Mouse (Mus musculus) bone marrow, adult 2 months (tissue): Measurements from ENCODE around the gene Gnb1. TPM values are rescaled to one million over a fixed set of nuclear protein-coding genes. Genes with fewer than 3 reads are reported as not detected.
A peak's percentile ranks its signal among the peaks of the same experiment; 100 is the strongest.

Experiments used
- H3K27ac ChIP-seq: fragments of 200-500 bp; 2 replicates; pipeline ENCODE4 v1.5.1; 2012; ENCODE audit warnings: low read depth, mild to moderate bottlenecking, control low read depth, inconsistent platforms, low read length; ENCODE audit not compliant: control insufficient read depth, poor library complexity, insufficient read depth
- H3K4me1 ChIP-seq: fragments of 200-500 bp; 2 replicates; pipeline ENCODE4 v1.6.1; 2011; ENCODE audit warnings: low read length; ENCODE audit not compliant: control insufficient read depth, insufficient read depth
- H3K4me3 ChIP-seq: fragments of 200-500 bp; replicated peaks from 2 replicates; pipeline ENCODE3; 2011; ENCODE audit warnings: mild to moderate bottlenecking, low read depth, low read length, control low read depth; ENCODE audit not compliant: control insufficient read depth
- CTCF ChIP-seq: fragments of 200-500 bp; IDR thresholded peaks from 2 replicates; pipeline ENCODE4 v1.5.1; 2011; ENCODE audit warnings: low read length, control low read depth; ENCODE audit not compliant: control insufficient read depth, insufficient read depth
- POLR2A ChIP-seq: fragments of 200-500 bp; IDR thresholded peaks from 2 replicates; pipeline ENCODE4 v1.6.1; 2011; ENCODE audit warnings: low read depth, mild to moderate bottlenecking, control low read depth, low read length, borderline replicate concordance; ENCODE audit not compliant: control insufficient read depth
- WGBS: fragments of 180-500 bp; shearing (Covaris S2); methylation state at CpG from one replicate; pipeline ENCODE4 v1.1.7; 2018; 5-methylcytosine and 5-hydroxymethylcytosine counted together
- polyA plus RNA-seq: library from polyadenylated mRNA; stranded (reverse); fragments of >200 nt; gene quantifications from 2 replicates; pipeline ENCODE4 v1.2.4, GENCODE M21; 2011; ENCODE audit warnings: low replicate concordance; ENCODE audit not compliant: missing spikeins, insufficient read depth, insufficient read length

The Gnb1 gene
- polyA plus RNA-seq, 1 experiment: 115 TPM

GRCm38 (mm10) chr4:155508614-155509013 lies 17.5 kb downstream of the Gnb1 start:
- no peak overlapping the region for H3K4me3 ChIP-seq
- 77% methylated on average over 4 of the region's 4 CpGs for WGBS
- no peak for TF ChIP-seq POLR2A
- no peak for TF ChIP-seq CTCF
- no peak overlapping the region for H3K27ac ChIP-seq
- peaks cover 3% of the 10 kb centered on the region for H3K4me1 ChIP-seq

GRCm38 (mm10) chr4:155510981-155511380 lies 19.8 kb downstream of the Gnb1 start:
- 78% methylated on average over 1 of the region's 1 CpGs for WGBS
- Histone ChIP-seq H3K4me3 (no peak overlapping the region), H3K27ac (no peak overlapping the region), H3K4me1 (no peaks in the 10 kb centered on the region; the same call in 1 of the 2 replicates)
- no peak for TF ChIP-seq CTCF
- no peak for TF ChIP-seq POLR2A

- H3K4me1 ChIP-seq: no peaks in the 10 kb centered on the region
These were observed 23.6 kb downstream of the Gnb1 start for GRCm38 (mm10) chr4:155514810-155515209.

GRCm38 (mm10) chr4:155517948-155518517 lies 26.9 kb downstream of the Gnb1 start:
- Histone ChIP-seq H3K4me3 (no peak overlapping the region), H3K4me1 (no peaks in the 10 kb centered on the region), H3K27ac (no peak overlapping the region)
- 83% methylated on average over 7 of the region's 7 CpGs for WGBS
- TF ChIP-seq POLR2A: no peak
- TF ChIP-seq CTCF: no peak

More at GRCm38 (mm10) chr4:155514810-155515209, 23.6 kb downstream of the Gnb1 start:
- 92% methylated on average over 2 of the region's 2 CpGs for WGBS
- H3K27ac ChIP-seq: no peak overlapping the region
- TF ChIP-seq POLR2A: no peak
- TF ChIP-seq CTCF: no peak
- no peak overlapping the region for H3K4me3 ChIP-seq

- Histone ChIP-seq H3K4me3 (no peak overlapping the region), H3K4me1 (no peaks in the 10 kb centered on the region), H3K27ac (no peak overlapping the region)
- TF ChIP-seq POLR2A (no peak), CTCF (no peak)
- 86% methylated on average over 7 of the region's 7 CpGs for WGBS
These were observed 31.2 kb downstream of the Gnb1 start for GRCm38 (mm10) chr4:155522327-155522726.

GRCm38 (mm10) chr4:155525751-155526150 lies 34.6 kb downstream of the Gnb1 start:
- Histone ChIP-seq H3K4me1 (no peaks in the 10 kb centered on the region), H3K27ac (no peak overlapping the region), H3K4me3 (no peak overlapping the region)
- TF ChIP-seq CTCF (no peak), POLR2A (no peak)
- WGBS: 82% methylated on average over 5 of the region's 5 CpGs

GRCm38 (mm10) chr4:155529294-155529693 lies 38.1 kb downstream of the Gnb1 start:
- H3K27ac ChIP-seq: no peak overlapping the region
- no peak overlapping the region for H3K4me3 ChIP-seq
- WGBS: 38% methylated on average over 3 of the region's 3 CpGs
- TF ChIP-seq POLR2A: no peak
- no peak for TF ChIP-seq CTCF
- no peaks in the 10 kb centered on the region for H3K4me1 ChIP-seq

- TF ChIP-seq CTCF: no peak
- TF ChIP-seq POLR2A: no peak
- 67% methylated on average over 7 of the region's 7 CpGs for WGBS
- Histone ChIP-seq H3K27ac (no peak overlapping the region), H3K4me1 (peaks cover 6% of the 10 kb centered on the region; the same call in 1 of the 2 replicates), H3K4me3 (no peak overlapping the region)
These were observed 58.8 kb downstream of the Gnb1 start for GRCm38 (mm10) chr4:155549993-155550392.

GRCm38 (mm10) chr4:155550446-155550845 lies 59.3 kb downstream of the Gnb1 start:
- WGBS: 16% methylated on average over 2 of the region's 2 CpGs
- peak overlapping the region; percentile 72; the same call in 1 of the 2 replicates for H3K27ac ChIP-seq

More at GRCm38 (mm10) chr4:155550446-155550845, 59.3 kb downstream of the Gnb1 start:
- Histone ChIP-seq H3K4me1 (peaks cover 6% of the 10 kb centered on the region; the same call in 1 of the 2 replicates), H3K4me3 (no peak overlapping the region)
- TF ChIP-seq POLR2A (no peak), CTCF (no peak)
